ENCODE assay signal across 8 mouse cellular contexts in genomic region chr12:3806703-3807547, GRCm38 (mm10). TPM values are rescaled to one million over a fixed set of nuclear protein-coding genes. Genes with fewer than 3 reads are reported as not detected.
DNase-seq lines count a peak whose midpoint lies in the region; ATAC-seq and TF ChIP-seq lines count a peak whose summit lies in the region.

No protein-coding gene starts in this region.

- intact Hi-C loops in left cerebral cortex, adult 2 months (cut with DNase I): loop anchor here (2.0 to 5.0 kb wide), 2 partner anchors 28 to 65 kb away; no protein-coding TSS in a partner anchor
- intact Hi-C loops in gastrocnemius, postnatal 14 days (cut with DNase I; ENCODE audit: low total_unique reads): no loop called here

- peak overlapping the region; percentile 71 for H3K4me2 ChIP-seq in limb, embryonic 14.5 days (replicated peaks; ENCODE audit: low read depth, low read length, severe bottlenecking)
- peak overlapping the region; percentile 73 for H3K4me2 ChIP-seq in midbrain, embryonic 15.5 days
- peak overlapping the region; percentile 75 for H3K4me2 ChIP-seq in stomach, embryonic 16.5 days (ENCODE audit: low read depth, low read length)

- H3K27me3 ChIP-seq in limb, embryonic 14.5 days (ENCODE audit: control insufficient read depth, insufficient read depth, low read length): no peaks in the 10 kb centered on the region
- H3K27me3 ChIP-seq in midbrain, embryonic 15.5 days (replicated peaks): no peaks in the 10 kb centered on the region
- H3K27me3 ChIP-seq in stomach, embryonic 16.5 days (ENCODE audit: control insufficient read depth, insufficient read depth, low read length): no peaks in the 10 kb centered on the region

- TF ChIP-seq POLR2A in limb, embryonic 14.5 days (IDR thresholded peaks at IDR 0.05; ENCODE audit: borderline replicate concordance, extremely low read depth, insufficient read depth, insufficient read length): no peak

- H3K9me3 ChIP-seq in limb, embryonic 14.5 days (ENCODE audit: control insufficient read depth, low read length): no peaks in the 10 kb centered on the region
- no peaks in the 10 kb centered on the region for H3K9me3 ChIP-seq in midbrain, embryonic 15.5 days
- H3K9me3 ChIP-seq in stomach, embryonic 16.5 days (replicated peaks; ENCODE audit: control insufficient read depth, low read length): no peaks in the 10 kb centered on the region

- peak overlapping the region; percentile 87 for H3K4me3 ChIP-seq in left cerebral cortex, adult 2 months
- H3K4me3 ChIP-seq in limb, embryonic 14.5 days (replicated peaks; ENCODE audit: low read length): peak overlapping the region; percentile 64
- peak overlapping the region; percentile 80 for H3K4me3 ChIP-seq in midbrain, embryonic 15.5 days
- H3K4me3 ChIP-seq in stomach, embryonic 16.5 days (replicated peaks; ENCODE audit: low read length): peak overlapping the region; percentile 78

- peak; percentile 71 to 82 for DNase-seq in left cerebral cortex, adult 2 months (ENCODE audit: extremely low spot score in 1 of 2, low spot score in 2 of 2)
- no peak for DNase-seq in left cerebral cortex, adult 8-10 months (ENCODE audit: low spot score in 2 of 2)
- peak; percentile 80 for DNase-seq in cerebellum, adult 8-10 months
- DNase-seq in gastrocnemius, postnatal 14 days: peak; percentile 87
- DNase-seq in induced T-regulatory cell, adult 2 months (ENCODE audit: low read depth): peak; percentile 71
- DNase-seq in limb, embryonic 14.5 days (ENCODE audit: low spot score): peak; percentile 70

- H3K36me3 ChIP-seq in limb, embryonic 14.5 days (ENCODE audit: control insufficient read depth, insufficient read depth, low read length): no peaks in the 10 kb centered on the region
- no peaks in the 10 kb centered on the region for H3K36me3 ChIP-seq in midbrain, embryonic 15.5 days (replicated peaks)
- H3K36me3 ChIP-seq in stomach, embryonic 16.5 days (ENCODE audit: control insufficient read depth, insufficient read depth, low read length): no peaks in the 10 kb centered on the region

- no peak for TF ChIP-seq CTCF in left cerebral cortex, adult 2 months (IDR thresholded peaks at IDR 0.05)

- H3K4me1 ChIP-seq in limb, embryonic 14.5 days (ENCODE audit: control insufficient read depth, insufficient read depth, low read length): peaks cover 39% of the 10 kb centered on the region
- H3K4me1 ChIP-seq in midbrain, embryonic 15.5 days: peaks cover 42% of the 10 kb centered on the region
- peaks cover 40% of the 10 kb centered on the region for H3K4me1 ChIP-seq in stomach, embryonic 16.5 days (ENCODE audit: control insufficient read depth, insufficient read depth, low read length)

- ATAC-seq in limb, embryonic 14.5 days (ENCODE audit: low FRiP score, low read depth): peak; percentile 41
- ATAC-seq in midbrain, embryonic 15.5 days (replicated peaks): peak; percentile 53
- ATAC-seq in stomach, embryonic 16.5 days (ENCODE audit: insufficient read depth, low FRiP score): peak; percentile 56

- H3K27ac ChIP-seq in left cerebral cortex, adult 2 months: peak overlapping the region; percentile 98
- peak overlapping the region; percentile 95 for H3K27ac ChIP-seq in limb, embryonic 14.5 days (replicated peaks; ENCODE audit: low read depth, low read length)
- H3K27ac ChIP-seq in midbrain, embryonic 15.5 days: peak overlapping the region; percentile 93
- peak overlapping the region; percentile 96 for H3K27ac ChIP-seq in stomach, embryonic 16.5 days (ENCODE audit: low read length)

- H3K9ac ChIP-seq in limb, embryonic 14.5 days (ENCODE audit: low read depth, low read length, severe bottlenecking): peak overlapping the region; percentile 96
- H3K9ac ChIP-seq in midbrain, embryonic 15.5 days: peak overlapping the region; percentile 93
- H3K9ac ChIP-seq in stomach, embryonic 16.5 days (ENCODE audit: low read length): peak overlapping the region; percentile 99

- under 1% methylated on average over 26 of the region's 141 CpGs for WGBS in limb, embryonic 14.5 days
- under 1% methylated on average over 69 of the region's 141 CpGs for WGBS in midbrain, embryonic 15.5 days
- WGBS in stomach, embryonic 16.5 days: under 1% methylated on average over 100 of the region's 141 CpGs

RNA-seq across cellular contexts. Expression of gene Dnmt3a, which starts 1.1 kb away (rescaled TPM):
- 100 to 1,000 TPM in 1 of 2 experiments, 10 to 100 TPM in 1; 99.8 to 116 TPM for total RNA-seq in left cerebral cortex, adult 2 months (2021)
- total RNA-seq in left cerebral cortex, adult 8-10 months (2022): 100 to 1,000 TPM; 101 to 108 (median 103) TPM
- total RNA-seq in gastrocnemius, postnatal 14 days (2021): 100 to 1,000 TPM; 119 to 137 TPM
- 48.7 and 53.1 TPM in 2 replicates for polyA plus RNA-seq in limb, embryonic 14.5 days (2012; rRNA removed)
- 74.5 and 84.4 TPM in 2 replicates for polyA plus RNA-seq in limb, embryonic 14.5 days (2014; fragmentation: Nextera tagmentation; extraction: Ambion mirVana)
- 144 and 152 TPM in 2 replicates for polyA plus RNA-seq in midbrain, embryonic 15.5 days (2015; fragmentation: Nextera tagmentation; extraction: Ambion mirVana)
- 49.6 and 60.4 TPM in 2 replicates for polyA plus RNA-seq in stomach, embryonic 16.5 days (2015; fragmentation: Nextera tagmentation; extraction: Ambion mirVana)

Comparison
In these comparisons a context has a peak if more than half of its experiments do, and no peak if none do; other contexts are left out.
1. DNase-seq: peak in left cerebral cortex, adult 2 months (2 of 2), cerebellum, adult 8-10 months (single experiment), gastrocnemius, postnatal 14 days (single experiment), induced T-regulatory cell, adult 2 months (single experiment) and limb, embryonic 14.5 days (single experiment); none in left cerebral cortex, adult 8-10 months (0 of 2).
2. Peak in every context shown above with its lines, with median percentiles within 50 percentile points of each other: H3K27ac ChIP-seq, H3K4me3 ChIP-seq, ATAC-seq, H3K4me2 ChIP-seq and H3K9ac ChIP-seq.